Mouse (Mus musculus) G1E (cell line): Measurements from ENCODE around the gene Kcmf1.

ENCODE experiments used
- CTCF ChIP-seq: IDR thresholded peaks from 2 replicates; pipeline ENCODE4 v1.5.1; 2012; ENCODE audit warnings: low read depth, low read length, inconsistent platforms, mixed read lengths
- GATA1 ChIP-seq: IDR thresholded peaks from 2 replicates; pipeline ENCODE4 v1.6.1; 2012; ENCODE audit warnings: borderline replicate concordance, low read length, inconsistent platforms, mixed read lengths
- GATA2 ChIP-seq: IDR thresholded peaks from 2 replicates; pipeline ENCODE4 v1.6.1; 2012; ENCODE audit warnings: low read depth, low read length, inconsistent platforms, borderline replicate concordance
- POLR2AphosphoS5 ChIP-seq: IDR thresholded peaks from 2 replicates; pipeline ENCODE4 v1.6.1; 2012; ENCODE audit warnings: low read depth, low read length, inconsistent platforms; ENCODE audit not compliant: insufficient replicate concordance
- TAL1 ChIP-seq: conservative IDR thresholded peaks from 2 replicates; pipeline ENCODE4 v1.6.1; 2012; ENCODE audit warnings: low read depth, low read length, inconsistent platforms, mixed read lengths

- TF ChIP-seq CTCF: no peak
- no peak for TF ChIP-seq POLR2AphosphoS5
- TF ChIP-seq GATA1: no peak
- no peak for TF ChIP-seq TAL1
- TF ChIP-seq GATA2: no peak
Observed at GRCm38 (mm10) chr6:72841986-72842502, 57.7 kb downstream of the Kcmf1 start.
